Comparison of ENCODE assay signal across 8 mouse cellular contexts in the genomic region with DNA sequence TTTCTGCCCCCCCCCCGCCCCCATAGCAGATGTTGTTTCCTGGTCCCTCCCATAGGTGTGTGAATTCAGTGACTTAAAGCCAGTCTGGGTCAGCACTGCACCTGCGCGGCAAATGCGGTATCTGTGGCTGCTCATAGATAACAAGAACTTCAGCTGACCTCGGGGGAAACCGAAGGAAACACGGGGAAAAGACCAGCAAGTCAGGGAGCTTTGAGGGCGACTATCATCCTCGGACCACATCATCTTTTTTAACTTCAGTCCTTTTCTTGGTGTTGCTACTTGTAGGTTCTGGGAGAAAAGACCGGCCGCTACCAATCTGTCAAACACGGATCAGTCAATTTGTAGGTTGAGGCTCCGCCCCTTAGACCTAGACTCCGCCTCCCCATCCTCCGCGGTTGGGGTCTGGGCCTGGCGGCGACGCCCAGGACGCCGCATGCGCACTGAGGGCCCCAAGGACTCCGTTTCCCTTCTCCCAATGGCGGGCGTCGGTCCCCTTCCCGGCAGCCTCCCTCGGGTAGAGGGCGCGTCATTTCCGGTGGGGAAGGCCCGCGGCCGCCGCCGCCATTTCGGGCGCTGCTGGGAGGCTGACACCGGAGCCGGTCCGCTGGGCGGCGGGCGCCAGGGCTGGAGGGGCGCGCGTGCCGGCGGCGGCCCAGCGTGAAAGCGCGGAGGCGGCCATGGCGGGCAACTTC. TPM values are rescaled to one million over a fixed set of nuclear protein-coding genes. Genes with fewer than 3 reads are reported as not detected.
DNase-seq lines count a peak whose midpoint lies in the region; ATAC-seq lines count a peak whose summit lies in the region.

Gene Crk (plus strand): TSS at position 513 of the 692 bp plus-strand sequence.

- DNase-seq in adrenal gland, adult (ENCODE audit: inconsistent age in 2 of 2, low spot score in 1 of 2) = peak; percentile 99
- peak; percentile 99 for DNase-seq in embryo, embryonic 10.5 days (ENCODE audit: low spot score)
- DNase-seq in gastrocnemius, postnatal 25 days = peak; percentile 98
- peak; percentile 98 for DNase-seq in intestine, embryonic 14.5 days (ENCODE audit: low spot score)
- DNase-seq in left cerebral cortex, postnatal 14 days (ENCODE audit: low spot score in 2 of 2) = peak; percentile 96
- peak; percentile 99 for DNase-seq in mesoderm, embryonic 11.5 days (ENCODE audit: low read depth, low spot score)
- DNase-seq in right cerebral cortex, postnatal 36 days (ENCODE audit: low spot score in 2 of 2) = peak; percentile 93 to 96
- DNase-seq in yolk sac, embryonic 10.5 days (ENCODE audit: low spot score) = peak; percentile 98

- ATAC-seq in intestine, embryonic 14.5 days (replicated peaks; ENCODE audit: low FRiP score, low TSS enrichment, low read depth) = peak; percentile 97

- peaks cover 10% of the 10 kb centered on the region for H3K4me1 ChIP-seq in intestine, embryonic 14.5 days (replicated peaks; ENCODE audit: control insufficient read depth, insufficient read depth, low read length)

- H3K4me3 ChIP-seq in intestine, embryonic 14.5 days (ENCODE audit: low read depth, low read length) = peak within 1 kb of the TSS; percentile 99

- peak within 1 kb of the TSS; percentile 95 for H3K4me2 ChIP-seq in intestine, embryonic 14.5 days (ENCODE audit: low read length)

- H3K27ac ChIP-seq in intestine, embryonic 14.5 days (ENCODE audit: low read depth) = peak within 1 kb of the TSS; percentile 94

- peaks cover 16% of the 10 kb centered on the region; the same call in 1 of the 2 replicates for H3K36me3 ChIP-seq in intestine, embryonic 14.5 days (ENCODE audit: control insufficient read depth, insufficient read depth, low read length)

- peak within 1 kb of the TSS; percentile 95 for H3K9ac ChIP-seq in intestine, embryonic 14.5 days (ENCODE audit: low read length)

- no peaks in the 10 kb centered on the region for H3K9me3 ChIP-seq in intestine, embryonic 14.5 days (ENCODE audit: control insufficient read depth, low read length)

- WGBS in intestine, embryonic 14.5 days = under 1% methylated on average over 54 of the region's 55 CpGs

- H3K27me3 ChIP-seq in intestine, embryonic 14.5 days (replicated peaks; ENCODE audit: control insufficient read depth, insufficient read depth, low read length) = no peaks in the 10 kb centered on the region

- intact Hi-C loops in left cerebral cortex, postnatal 14 days (cut with DNase I) = no loop called here

RNA-seq across cellular contexts. Expression of gene Crk, which starts in this region (rescaled TPM):
- total RNA-seq in gastrocnemius, postnatal 25 days (2021) = 10 to 100 TPM; 39.7 to 44.7 TPM
- polyA plus RNA-seq in intestine, embryonic 14.5 days (2014; fragmentation: Nextera tagmentation; extraction: Ambion mirVana) = 101 and 106 TPM in 2 replicates
- 100 to 1,000 TPM; 119 to 132 TPM for total RNA-seq in left cerebral cortex, postnatal 14 days (2021)

Comparison
In these comparisons a context has a peak if more than half of its experiments do, and no peak if none do; other contexts are left out.
1. Peak in every context shown above with its lines: DNase-seq, ATAC-seq, H3K4me3 ChIP-seq and H3K27ac ChIP-seq.